Mouse (Mus musculus): ENCODE results near the gene Podn.

The Podn gene

DNA sequence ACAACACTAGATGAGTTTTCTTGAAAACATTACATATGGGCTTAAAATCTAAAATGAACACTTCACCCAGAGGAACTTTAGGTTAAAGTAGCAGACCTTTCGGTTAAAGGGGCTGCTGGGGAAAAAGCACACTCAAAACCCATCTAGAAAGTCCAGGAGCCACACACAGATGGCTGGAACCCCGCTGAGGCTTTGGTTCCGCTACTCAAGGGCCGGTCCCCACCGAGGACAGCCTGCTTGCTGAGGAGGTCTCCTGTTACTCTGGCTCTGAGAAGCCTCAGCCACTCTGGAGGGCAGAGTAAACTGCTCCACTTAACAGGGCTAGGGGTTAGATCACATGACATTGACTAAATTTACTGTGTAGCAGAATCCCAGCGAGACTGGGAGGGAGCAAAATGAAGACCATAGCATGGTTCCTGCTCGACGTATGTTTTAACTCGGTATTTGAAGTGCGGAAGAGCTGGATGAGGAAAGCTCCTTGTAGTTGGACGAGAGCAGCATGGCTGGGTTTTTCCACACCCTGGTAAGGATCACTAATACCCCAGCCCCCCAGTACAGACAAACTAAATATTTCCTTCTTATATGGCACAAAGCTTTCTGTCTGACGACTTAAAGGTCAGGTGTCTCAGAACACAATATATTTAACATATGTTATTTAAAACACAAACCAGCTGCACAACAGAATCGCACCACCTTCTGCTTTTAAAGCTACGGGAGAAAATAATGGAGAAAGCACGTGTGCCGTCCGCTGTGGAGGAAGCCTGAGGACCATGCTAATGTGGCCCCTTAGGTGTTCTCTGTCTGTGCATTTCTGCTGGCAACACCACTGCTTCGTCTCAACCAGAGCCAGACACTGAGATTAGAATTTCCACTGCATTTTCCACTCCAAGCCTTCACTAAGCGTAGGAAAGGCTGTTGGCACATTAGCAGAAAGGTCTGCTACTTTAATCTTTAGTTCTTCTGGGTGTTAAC is 50.8 kb downstream of the Podn start:
- no peak for DNase-seq (ENCODE audit: low read depth, low spot score)

DNA sequence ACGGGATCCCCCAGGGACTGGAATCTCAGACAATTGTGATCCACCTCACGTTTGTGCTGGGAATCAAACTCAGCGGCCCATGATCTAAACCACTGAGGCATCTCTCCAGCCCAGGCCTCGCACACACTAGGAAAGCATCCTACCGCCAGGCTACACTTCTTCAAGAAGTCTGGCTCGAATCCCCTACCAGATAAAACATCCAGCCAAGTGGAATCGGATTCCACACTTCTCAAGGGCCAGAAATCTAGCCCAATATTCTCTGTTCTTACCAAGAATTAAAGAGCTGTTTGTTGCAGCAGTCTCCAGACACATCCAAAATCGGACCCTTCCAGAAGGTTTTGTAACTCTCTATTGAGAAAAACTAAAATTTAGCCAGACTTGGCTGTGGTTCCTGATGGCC is 59.2 kb downstream of the Podn start:
- no peak for DNase-seq (ENCODE audit: low read depth, low spot score)

DNA sequence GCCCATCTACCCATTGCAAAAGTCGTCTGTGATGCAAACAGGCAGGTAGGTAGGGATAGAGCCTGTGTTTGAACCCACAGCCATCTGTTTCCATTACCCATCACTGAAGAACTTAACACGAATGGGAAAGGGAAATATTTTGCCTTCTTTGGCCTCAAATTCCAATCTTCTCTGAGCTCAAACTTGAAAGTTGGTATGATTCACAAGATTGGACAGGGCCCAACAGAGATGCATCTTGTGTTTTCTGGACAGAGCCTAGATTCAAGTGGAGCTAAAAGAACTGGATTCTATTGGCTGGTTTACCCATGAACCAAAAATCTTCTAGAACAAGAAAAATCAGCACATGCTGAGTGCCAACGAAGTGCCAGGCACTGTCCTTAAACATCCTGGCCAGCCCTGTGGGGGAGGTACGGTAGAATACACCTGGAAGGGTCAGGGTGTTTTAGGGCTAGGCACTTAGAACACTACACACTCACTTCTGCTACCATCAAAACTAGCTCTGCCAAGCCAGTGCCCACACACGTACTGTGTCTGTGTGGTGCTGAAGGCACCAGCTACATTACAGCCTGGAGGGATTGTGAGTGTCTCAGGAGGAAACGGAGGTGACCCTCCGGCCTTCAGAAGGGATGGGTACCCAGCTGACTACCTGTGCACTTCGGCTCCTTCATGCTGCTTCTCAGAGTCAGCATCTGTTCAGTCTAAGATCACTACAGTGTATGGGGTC is 63.0 kb downstream of the Podn start:
- no peak for DNase-seq (ENCODE audit: low read depth, low spot score)

DNA sequence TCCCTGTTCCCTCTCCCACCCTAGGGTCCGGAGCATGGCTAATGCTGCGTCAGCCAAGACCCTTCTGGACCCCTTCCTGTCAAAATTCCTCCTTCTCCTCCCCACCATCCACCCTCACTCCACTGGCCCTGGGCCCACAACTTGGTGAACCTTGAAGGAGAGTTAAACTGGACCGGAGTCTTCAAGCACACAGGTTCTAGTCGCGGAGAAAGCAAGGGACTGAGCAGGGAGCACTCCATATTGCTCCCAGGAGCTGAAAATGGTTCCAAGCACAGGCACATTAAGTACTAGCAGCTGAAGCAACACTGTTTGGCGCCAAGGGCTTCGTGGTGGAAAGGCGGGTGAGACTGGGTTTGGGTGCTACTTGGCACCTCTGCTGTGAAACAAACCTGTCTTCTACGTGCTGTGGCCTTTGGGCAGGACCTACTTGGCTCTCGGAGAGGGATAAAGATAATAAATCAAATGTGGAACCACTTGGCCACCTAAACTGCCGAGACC is 63.8 kb downstream of the Podn start:
- peak; percentile 28 for DNase-seq (ENCODE audit: low read depth, low spot score)

DNA sequence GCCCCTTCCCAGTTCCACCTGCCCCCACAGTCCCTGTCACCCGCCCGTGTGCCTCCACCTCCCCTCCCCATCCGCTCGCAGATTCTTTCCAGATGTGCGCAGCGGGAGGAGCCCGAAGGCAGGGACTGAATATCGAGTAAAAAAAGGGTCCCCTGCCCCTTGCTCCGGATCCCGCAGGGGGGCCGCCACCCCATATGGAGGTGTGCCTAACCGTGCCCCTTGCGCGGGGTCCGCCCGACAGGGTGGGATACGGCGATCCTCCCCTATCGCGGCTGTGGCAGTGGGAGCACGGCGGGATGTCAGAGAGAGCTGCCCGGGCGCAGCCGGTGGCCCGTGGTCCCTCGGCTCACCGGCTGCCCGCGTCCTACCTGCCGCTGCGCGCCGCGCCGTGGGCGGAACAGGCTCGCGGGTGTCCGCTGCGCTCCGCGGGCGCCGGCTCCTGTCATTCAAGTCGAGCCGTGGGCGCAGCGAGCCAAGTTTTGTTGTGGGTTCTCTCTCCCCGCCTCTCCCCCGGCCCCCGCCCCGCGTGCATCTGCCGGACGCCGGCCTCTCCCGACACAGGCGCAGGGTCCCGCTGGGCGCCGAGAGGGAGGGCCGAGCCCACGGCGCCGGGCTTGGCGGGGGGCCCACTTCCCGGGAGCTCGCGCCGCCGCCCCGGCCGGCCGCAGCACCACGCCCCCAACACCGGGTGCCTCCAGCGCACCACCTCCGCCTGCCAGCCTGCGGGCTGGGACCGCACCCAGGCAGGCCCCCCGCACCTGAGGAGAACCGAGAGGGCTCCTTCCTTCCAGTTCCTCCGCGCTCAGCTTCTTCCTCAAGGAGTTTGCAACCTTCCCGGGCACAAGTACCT is 64.5 kb downstream of the Podn start:
- DNase-seq (ENCODE audit: low read depth, low spot score): peak; percentile 43

DNA sequence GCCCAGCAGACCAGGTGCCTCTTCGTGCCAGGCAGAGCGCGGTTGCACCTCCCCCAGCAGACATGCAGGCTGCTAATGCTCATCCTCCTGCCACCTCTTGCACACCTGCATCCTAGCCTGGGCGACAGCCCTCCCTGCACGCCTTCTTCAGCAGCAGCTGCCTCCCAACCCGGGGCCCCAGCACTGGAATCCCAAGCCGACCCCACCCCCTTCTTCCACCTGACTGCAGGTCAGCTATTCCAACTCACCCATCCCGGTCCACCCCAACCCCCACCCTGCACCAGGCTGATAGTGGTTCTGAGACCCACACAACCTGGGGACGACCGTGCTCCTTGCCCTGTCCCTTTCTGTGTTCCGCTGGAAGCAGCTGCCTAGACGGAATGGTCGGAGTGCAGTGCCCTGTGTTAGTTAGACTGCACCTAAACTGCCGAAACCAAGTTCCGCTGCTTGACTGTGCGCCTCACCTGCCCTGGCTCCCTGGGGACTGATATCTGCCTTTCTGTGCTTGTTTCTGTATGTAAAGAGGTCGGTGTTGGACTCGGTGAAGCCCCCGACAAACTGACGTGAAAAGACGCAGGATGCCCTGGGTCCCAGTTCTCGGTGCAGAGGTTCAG is 65.2 kb downstream of the Podn start:
- peak; percentile 50 for DNase-seq (ENCODE audit: low read depth, low spot score)

DNA sequence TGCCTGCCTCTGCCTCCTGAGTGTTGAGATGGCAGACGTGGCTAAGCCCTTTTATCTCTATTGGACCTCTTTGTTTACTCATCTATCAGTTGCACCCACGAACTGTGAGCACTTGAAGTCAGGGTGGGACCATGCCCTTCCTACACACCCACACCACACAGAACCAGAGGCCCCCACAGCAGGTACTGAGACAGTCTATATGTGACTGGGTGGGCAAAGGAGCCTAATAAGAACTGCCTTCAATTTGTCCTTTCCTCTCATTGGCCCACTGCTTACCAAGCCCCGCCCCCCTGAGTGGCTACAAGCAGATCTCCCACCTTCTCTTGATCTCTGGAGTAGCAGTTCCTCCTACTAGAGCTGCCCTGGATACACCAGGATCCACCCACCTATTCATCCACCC is 70.1 kb downstream of the Podn start:
- DNase-seq (ENCODE audit: low read depth, low spot score): peak; percentile 47

DNA sequence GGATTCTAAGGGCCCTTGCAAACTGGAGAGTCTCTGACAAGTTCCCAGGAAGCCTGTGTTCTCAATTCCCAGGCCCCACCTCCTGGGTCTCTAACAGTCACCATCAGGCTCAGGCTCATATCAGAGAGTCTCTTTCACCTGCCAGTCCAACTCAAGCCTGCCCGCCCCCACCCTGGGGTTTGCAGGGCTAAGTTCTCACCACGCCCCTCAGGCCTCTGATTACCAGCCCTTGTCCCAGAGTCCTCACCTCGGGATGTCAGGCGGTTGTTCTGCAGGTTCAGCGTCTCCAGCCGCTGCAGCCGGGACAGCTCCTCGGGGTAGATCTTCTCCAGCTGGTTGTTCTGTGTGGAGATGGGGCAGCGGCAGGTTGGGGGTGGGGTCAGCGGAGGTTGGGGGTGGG is 71.0 kb downstream of the Podn start:
- peak; percentile 77 for DNase-seq (ENCODE audit: low read depth, low spot score)

DNA sequence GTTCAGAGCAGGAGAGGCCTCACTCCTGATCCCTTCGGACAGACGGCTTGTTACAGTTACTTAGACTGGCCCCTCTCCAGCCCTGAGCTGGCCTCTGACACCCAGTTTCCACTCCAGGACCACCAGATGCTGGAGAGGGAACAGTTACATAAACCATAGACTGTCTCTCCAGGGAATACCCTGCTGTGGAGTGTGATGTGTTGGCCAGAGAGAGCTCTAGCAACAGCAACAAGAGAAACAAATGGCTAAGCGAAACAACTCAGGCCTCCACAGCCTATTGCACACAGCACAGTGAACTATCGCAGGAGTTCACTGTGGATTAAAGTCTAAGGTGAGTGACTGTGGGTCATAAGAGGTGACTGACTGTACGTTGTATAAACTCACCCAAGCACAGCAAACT is 71.6 kb downstream of the Podn start:
- DNase-seq (ENCODE audit: low read depth, low spot score): no peak

DNA sequence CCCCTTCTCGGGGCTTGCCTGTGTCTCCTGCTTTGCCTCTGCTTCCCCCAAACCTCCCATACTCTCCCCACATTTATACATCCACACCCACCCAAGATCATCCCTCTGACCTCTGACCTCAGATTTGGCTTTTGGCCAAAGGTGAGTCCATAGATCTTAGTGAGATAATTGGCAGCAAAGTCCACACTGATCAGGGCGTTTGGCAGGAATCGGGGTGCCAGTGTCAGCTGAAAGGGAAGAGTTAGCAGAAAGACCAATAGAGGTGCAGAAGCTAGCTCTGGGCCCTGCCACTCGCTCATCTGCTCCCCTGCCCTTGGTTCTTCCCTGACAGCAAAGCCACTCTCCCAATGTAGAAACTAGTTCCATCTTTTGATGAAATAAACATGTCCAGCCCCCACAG is 73.1 kb downstream of the Podn start:
- no peak for DNase-seq (ENCODE audit: low read depth, low spot score)

DNA sequence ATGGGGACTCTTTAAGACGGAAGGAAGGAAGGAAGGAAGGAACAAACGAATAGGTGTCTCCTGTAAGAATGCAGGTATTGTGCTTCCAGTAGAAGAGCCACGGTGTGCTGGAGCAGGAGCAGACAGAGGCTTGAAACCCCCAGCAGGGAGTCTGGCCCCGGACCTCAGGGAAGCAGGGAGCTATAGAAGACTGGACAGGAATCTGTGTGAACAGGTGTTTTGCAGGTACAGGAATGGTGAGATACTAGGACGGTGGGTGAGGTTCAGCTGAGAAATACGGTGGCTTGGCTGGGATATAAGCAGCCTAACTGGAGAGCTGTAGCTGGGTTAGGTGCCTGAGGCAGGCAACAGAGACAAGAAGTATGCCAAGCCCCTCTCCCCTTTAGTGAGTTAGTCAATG is 76.1 kb downstream of the Podn start:
- no peak for DNase-seq (ENCODE audit: low read depth, low spot score)

DNA sequence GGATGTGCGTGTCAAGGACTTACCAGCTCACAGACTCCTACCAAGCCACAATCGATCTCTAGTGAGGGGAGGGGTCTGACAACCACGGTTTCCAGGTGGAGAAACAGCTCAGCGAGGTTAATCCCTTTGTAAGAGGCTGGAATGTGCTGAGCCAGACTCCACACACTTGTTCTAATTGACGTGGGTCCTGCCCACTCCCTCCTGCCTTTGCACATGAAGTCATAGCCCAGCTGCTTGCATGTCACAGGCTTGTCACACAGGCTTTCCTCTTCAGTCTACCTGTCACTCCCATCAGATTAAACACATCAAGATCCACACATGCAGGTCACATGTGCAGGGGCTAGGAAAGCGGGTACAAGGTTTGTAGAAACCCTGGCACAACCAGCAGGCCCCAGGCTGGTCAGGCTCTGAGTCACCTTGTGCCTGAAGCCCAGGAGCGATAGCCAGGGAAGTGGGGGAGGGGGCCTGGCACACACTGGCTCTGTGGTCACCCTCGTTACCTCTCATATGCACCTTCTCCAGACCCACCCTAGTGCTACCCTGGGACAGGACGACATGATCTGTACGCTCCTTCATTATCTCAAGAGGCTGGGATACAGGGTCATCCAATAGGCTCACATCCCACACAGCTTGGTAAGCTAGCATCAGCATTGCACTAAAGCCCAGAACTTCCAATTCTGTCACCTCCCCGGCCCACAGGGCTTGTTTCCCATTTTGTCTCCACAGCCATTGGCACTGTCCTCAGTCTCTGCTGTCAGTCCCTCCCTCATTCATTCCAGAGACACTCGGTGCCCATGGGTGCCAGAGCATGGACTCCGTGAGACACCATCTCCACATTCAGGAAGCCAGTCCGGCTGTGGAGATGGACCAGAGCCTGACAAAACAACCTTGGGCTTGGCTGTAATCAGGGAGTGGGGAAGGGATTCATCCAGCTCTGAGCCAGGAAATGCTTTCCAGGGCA is 77.0 kb downstream of the Podn start:
- DNase-seq (ENCODE audit: low read depth, low spot score): peak; percentile 30

DNA sequence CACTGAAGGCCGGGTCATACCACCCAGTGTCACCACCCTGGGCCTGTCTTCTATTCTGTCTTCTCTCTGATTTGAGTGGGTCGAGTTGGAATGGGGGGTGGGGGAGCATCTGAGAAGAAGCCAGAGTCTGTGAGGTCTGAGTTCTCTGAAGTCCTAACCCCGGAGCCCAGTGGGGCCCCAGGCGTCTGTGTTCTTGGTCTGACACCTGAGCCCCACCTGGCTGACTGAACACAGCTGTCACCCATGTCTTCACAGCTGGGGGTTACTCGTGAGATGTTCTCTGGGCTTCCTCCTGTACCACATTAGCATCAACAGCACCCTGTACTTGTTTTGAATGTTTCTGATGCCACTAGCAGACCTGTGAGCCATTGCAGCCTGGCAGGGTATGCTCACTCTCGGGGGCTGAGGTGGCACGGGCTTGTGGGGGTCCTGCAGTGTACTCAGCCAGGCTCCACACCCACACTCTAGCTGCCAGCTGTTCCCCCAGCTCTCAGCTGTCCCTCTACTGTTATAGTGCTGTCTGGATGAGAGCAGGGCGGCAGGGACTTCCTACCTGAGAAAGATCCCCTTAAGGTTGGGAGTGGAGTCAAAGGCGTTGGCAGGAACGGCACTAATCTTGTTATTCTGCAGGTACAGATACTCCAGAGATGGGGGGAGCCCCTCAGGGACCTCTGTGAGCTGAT is 77.9 kb downstream of the Podn start:
- no peak for DNase-seq (ENCODE audit: low read depth, low spot score)

DNA sequence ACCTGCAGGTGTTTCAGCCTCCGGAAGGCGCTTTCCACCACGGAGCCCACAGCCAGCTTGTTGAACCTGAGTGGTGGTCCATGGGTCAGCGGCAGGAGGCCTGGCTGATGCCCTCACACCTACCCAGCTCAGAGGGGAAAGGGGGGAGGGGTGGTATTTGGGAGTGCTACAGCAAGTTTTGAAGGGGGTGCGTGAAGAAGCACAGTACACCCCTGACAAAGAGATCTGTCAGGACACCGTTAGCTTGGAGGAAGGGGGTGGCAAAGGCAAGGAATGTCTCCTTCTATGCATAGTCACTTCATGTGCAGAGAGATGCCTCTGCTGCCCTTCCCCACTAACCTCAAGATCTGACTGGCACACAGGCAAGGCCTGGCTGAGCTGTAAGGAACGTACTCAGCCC is 78.4 kb downstream of the Podn start:
- no peak for DNase-seq (ENCODE audit: low read depth, low spot score)

DNA sequence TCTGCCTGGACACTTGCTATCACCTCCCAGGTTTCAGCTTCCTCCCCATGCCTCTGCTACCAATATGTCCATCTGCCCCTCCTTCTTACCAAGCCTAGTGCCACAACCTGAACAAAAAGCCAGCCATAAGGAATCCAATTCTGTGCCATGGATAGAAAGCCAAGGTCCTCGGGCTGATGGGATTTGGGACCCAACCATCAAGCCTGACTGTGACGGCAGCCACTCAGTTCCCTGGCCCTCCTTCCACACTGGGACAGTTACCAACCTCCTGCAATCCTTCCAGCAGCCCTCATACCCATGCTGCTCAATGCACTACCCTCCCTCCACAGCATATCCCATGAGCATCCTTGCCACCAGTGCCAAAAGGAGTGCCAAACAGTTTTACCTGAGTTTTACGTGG is 79.9 kb downstream of the Podn start:
- DNase-seq (ENCODE audit: low read depth, low spot score): no peak

DNA sequence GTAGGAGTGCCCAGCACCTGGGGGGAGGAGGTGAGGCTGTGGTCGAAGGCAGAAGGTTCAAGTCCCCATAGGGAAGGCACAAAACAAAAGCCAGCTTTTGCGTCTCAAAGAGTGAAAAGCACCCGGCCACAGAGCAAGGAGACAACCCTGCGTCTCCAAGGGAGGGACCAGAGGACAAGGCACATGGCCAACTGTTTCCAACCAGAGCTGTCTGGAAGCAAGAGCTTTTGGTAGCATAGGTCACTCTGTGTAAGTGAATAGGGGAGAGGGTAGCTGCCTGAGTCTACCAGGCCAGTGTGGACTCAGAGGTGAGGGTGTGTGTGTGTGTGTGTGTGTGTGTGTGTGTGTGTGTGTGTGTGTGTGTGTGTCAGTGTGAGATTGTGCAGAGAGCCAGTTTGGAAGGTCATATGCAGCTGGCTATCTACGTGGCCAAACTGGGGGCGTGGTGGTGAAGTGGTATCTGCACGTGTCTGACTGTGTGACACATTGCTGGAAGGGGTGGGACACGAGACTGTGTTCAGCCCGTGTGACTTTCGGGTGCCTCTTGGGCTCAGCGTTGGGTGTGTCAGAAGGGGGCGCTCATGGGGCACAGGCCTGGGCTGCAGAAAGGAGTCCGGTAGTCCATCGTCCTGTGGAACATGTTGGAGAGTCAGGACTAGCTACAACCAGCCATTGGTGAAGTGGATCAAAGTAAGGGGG is 81.0 kb downstream of the Podn start:
- DNase-seq (ENCODE audit: low read depth, low spot score): peak; percentile 41

DNA sequence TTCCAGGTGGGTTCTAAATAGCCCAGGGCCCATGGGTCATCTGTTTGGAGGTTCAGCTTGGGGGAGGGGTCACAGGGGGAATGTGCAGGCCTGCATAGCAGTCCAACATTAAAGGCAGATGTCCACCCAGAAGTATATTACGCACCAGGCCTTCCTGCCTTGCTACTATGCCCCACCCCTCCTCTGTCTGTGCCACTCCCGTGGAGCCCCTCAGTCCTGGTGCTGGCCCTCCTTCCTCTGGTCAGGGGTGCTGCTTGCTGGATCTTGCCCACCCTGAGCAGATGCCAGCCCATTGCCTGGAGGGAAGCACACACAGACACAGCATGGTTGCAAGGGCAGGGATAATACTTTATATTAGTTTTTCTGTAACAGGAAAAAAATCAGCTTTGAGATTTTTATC is 81.8 kb downstream of the Podn start:
- no peak for DNase-seq (ENCODE audit: low read depth, low spot score)

DNA sequence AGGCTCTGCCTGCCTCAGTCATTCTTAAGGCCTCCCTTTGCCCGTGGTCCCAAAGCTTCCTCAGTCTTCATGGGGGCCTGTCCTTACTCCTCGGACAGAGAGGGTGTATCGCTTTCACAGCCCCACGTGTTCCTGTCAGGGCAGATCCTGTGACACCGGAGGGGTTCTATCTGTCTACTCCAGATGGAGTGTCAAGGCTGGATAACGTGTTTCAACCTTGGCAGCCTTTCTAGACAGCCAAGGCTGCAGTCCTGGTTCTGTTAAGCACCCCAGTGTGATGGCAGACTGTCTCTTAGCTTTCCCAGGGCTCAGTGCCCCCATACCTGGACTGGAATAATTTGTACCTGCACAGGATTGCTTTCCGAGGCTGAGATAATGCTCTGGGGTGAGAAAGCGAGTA is 87.7 kb downstream of the Podn start:
- DNase-seq (ENCODE audit: low read depth, low spot score): no peak

DNA sequence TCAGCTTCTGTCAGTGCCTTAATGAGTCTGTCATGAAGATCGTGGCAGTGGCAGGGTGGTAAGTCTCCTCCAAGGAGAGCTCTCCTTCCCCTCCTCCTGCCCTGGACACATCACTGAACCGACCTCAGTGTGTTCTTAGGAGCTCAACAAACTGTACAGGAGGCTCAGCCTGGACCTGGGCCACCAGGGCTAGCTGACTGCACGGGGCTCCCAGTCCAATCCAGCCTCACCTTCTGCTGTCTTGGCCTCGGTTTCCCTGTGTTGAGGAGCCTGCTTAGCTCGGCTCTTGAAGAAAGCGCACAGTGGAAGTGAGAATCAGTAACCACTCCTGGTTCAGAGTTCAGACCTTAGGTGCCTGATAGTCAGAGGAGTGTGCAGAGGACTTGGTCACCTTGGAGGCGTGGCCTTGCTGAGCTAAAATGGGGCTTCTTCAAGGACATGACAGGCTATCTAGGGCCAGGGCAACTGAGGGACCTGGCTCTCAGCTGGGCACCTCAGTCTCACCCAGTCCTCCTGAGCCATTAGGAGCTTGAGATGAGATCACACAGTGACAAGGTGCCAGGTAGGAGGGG is 88.6 kb downstream of the Podn start:
- no peak for DNase-seq (ENCODE audit: low read depth, low spot score)

Data from R1 (cell line).